14 mouse cellular contexts compared by ENCODE assay signal in genomic region chr16:33704289-33704688, GRCm38 (mm10). TPM values are rescaled to one million over a fixed set of nuclear protein-coding genes. Genes with fewer than 3 reads are reported as not detected.
DNase-seq lines count a peak whose midpoint lies in the region; ATAC-seq lines count a peak whose summit lies in the region.
"Had no signal": no experiment of that assay in that cellular context is flagged by ENCODE, and none has a peak within 500 bp of the region (broad histone marks: within the 10 kb centered on the region; RNA-seq: fewer than 3 reads in every experiment).

No protein-coding gene starts in this region.

- H3K27me3 ChIP-seq in heart, embryonic 11.5 days (ENCODE audit: control insufficient read depth, insufficient read depth, low read length), result no peaks in the 10 kb centered on the region
- H3K27me3 ChIP-seq in kidney, embryonic 15.5 days, result no peaks in the 10 kb centered on the region
- H3K27me3 ChIP-seq: liver, embryonic 13.5 days had no signal

- peak overlapping the region; percentile 70 for H3K27ac ChIP-seq in heart, embryonic 11.5 days (ENCODE audit: low read depth, low read length)
- H3K27ac ChIP-seq in kidney, embryonic 15.5 days, result 0 out of 2 replicates have a peak overlapping the region, but pooled peaks have one; percentile 45
- H3K27ac ChIP-seq: liver, embryonic 13.5 days had no signal

- 69% methylated on average over 9 of the region's 9 CpGs for WGBS in heart, embryonic 11.5 days (ENCODE audit: insufficient replicate concordance)
- 77% methylated on average over 9 of the region's 9 CpGs for WGBS in kidney, embryonic 15.5 days

- H3K9ac ChIP-seq in heart, embryonic 11.5 days (ENCODE audit: low read depth, low read length), result no peak overlapping the region
- no peak overlapping the region for H3K9ac ChIP-seq in kidney, embryonic 15.5 days
- H3K9ac ChIP-seq: liver, embryonic 13.5 days had no signal

- intact Hi-C loops in heart, postnatal 14 days (cut with DNase I), result no loop called here

- peak; percentile 49 for ATAC-seq in cerebellum, adult (ENCODE audit: insufficient number of reproducible peaks, low FRiP score, low TSS enrichment)
- no peak for ATAC-seq in heart, embryonic 11.5 days (replicated peaks; ENCODE audit: insufficient number of reproducible peaks, low FRiP score, low TSS enrichment)
- no peak for ATAC-seq in kidney, embryonic 15.5 days (replicated peaks; ENCODE audit: low FRiP score)
- ATAC-seq: intestine, postnatal 0 days; lung, postnatal 0 days had no signal

- H3K4me2 ChIP-seq in heart, embryonic 11.5 days, result no peak overlapping the region
- H3K4me2 ChIP-seq in kidney, embryonic 15.5 days, result no peak overlapping the region
- H3K4me2 ChIP-seq: liver, embryonic 13.5 days had no signal

- peaks cover 6% of the 10 kb centered on the region; the same call in 1 of the 2 replicates for H3K36me3 ChIP-seq in heart, embryonic 11.5 days (ENCODE audit: control insufficient read depth, insufficient read depth, low read length)
- no peaks in the 10 kb centered on the region for H3K36me3 ChIP-seq in kidney, embryonic 15.5 days
- H3K36me3 ChIP-seq: liver, embryonic 13.5 days had no signal

- no peak overlapping the region for H3K4me3 ChIP-seq in heart, embryonic 11.5 days (ENCODE audit: low read depth, low read length)
- no peak overlapping the region for H3K4me3 ChIP-seq in kidney, embryonic 15.5 days (replicated peaks)
- H3K4me3 ChIP-seq: liver, embryonic 13.5 days had no signal

- no peaks in the 10 kb centered on the region for H3K9me3 ChIP-seq in heart, embryonic 11.5 days (replicated peaks; ENCODE audit: control insufficient read depth, low read length)
- no peaks in the 10 kb centered on the region for H3K9me3 ChIP-seq in kidney, embryonic 15.5 days (replicated peaks)
- H3K9me3 ChIP-seq: liver, embryonic 13.5 days had no signal

- DNase-seq in cerebellum, postnatal 10 days, result no peak
- DNase-seq in heart, postnatal 14 days, result no peak
- DNase-seq in kidney, postnatal 4 days, result no peak
- peak; percentile 44 to 64 for DNase-seq in cerebellum, postnatal 36 days
- DNase-seq in spleen, adult 12 weeks (ENCODE audit: low spot score), result no peak
- DNase-seq: adrenal gland, adult 2 months; kidney, postnatal 25 days; liver, embryonic 13.5 days; right cerebral cortex, postnatal 4 days had no signal

- H3K4me1 ChIP-seq in heart, embryonic 11.5 days (ENCODE audit: control insufficient read depth, insufficient read depth, low read length), result peaks cover 20% of the 10 kb centered on the region
- peaks cover 18% of the 10 kb centered on the region for H3K4me1 ChIP-seq in kidney, embryonic 15.5 days

RNA-seq across cellular contexts. Expression of gene Heg1, which starts 20.1 kb away (rescaled TPM):
- 31.3 and 37.2 TPM in 2 replicates for polyA plus RNA-seq in heart, embryonic 11.5 days (2014; fragmentation: Nextera tagmentation; extraction: Ambion mirVana)
- 100 to 1,000 TPM; 199 to 203 TPM for total RNA-seq in heart, postnatal 14 days (2021)
- 18.4 and 19.9 TPM in 2 replicates for polyA plus RNA-seq in kidney, embryonic 15.5 days (2015; fragmentation: Nextera tagmentation; extraction: Ambion mirVana)

Comparison
In these comparisons a context has a peak if more than half of its experiments do, and no peak if none do; other contexts are left out.
1. DNase-seq: peak in cerebellum, postnatal 36 days (2 of 2); none in cerebellum, postnatal 10 days (0 of 2), heart, postnatal 14 days (0 of 2), kidney, postnatal 4 days (0 of 2) and spleen, adult 12 weeks (single experiment).